Mouse (Mus musculus) ES-E14 (cell line): Measurements from ENCODE around the gene Iqgap3. TPM values are rescaled to one million over a fixed set of nuclear protein-coding genes. Genes with fewer than 3 reads are reported as not detected.

Experiments used
- DNase-seq: peaks from one replicate; pipeline ENCODE4 v3.0.0-alpha.2; 2013; ENCODE audit warnings: low read depth, low spot score
- H3K27ac ChIP-seq: 2 replicates; pipeline ENCODE4 v1.5.1; 2012; ENCODE audit warnings: low read depth, mild to moderate bottlenecking, low read length, moderate library complexity, mixed read lengths; ENCODE audit not compliant: poor library complexity, insufficient read depth, severe bottlenecking
- H3K36me3 ChIP-seq: 2 replicates; pipeline ENCODE4 v1.6.1; 2012; ENCODE audit warnings: mild to moderate bottlenecking, low read length, moderate library complexity, mixed read lengths; ENCODE audit not compliant: control insufficient read depth, poor library complexity, insufficient read depth, severe bottlenecking
- H3K4me1 ChIP-seq, 2 experiments: fragments of 150-350 bp in 1 of 2; sonication (generic) in 1 of 2; 2 replicates each; pipeline ENCODE4 v1.6.1; 2012; ENCODE audit warnings: low read length in 2 of 2, mild to moderate bottlenecking in 1 of 2, mixed read lengths in 1 of 2; ENCODE audit not compliant: control insufficient read depth in 2 of 2, insufficient read depth in 2 of 2, poor library complexity in 1 of 2
- H3K4me3 ChIP-seq, 2 experiments: fragments of 150-350 bp in 1 of 2; sonication (generic) in 1 of 2; 2 replicates each; pipeline ENCODE4 v1.5.1; 2012; ENCODE audit warnings: low read length in 2 of 2, low read depth in 1 of 2, mild to moderate bottlenecking in 1 of 2, mixed read lengths in 1 of 2; ENCODE audit not compliant: insufficient read depth in 1 of 2, poor library complexity in 1 of 2, severe bottlenecking in 1 of 2
- H3K9ac ChIP-seq: 2 replicates; pipeline ENCODE4 v1.6.1; 2012; ENCODE audit warnings: low read depth, mild to moderate bottlenecking, low read length, mixed read lengths; ENCODE audit not compliant: poor library complexity, insufficient read depth, severe bottlenecking
- H3K9me3 ChIP-seq: fragments of 150-350 bp; sonication (generic); 2 replicates; pipeline ENCODE4 v1.6.1; 2012; ENCODE audit warnings: low read depth, mild to moderate bottlenecking, low read length; ENCODE audit not compliant: control insufficient read depth, insufficient read depth
- CHD2 ChIP-seq: IDR thresholded peaks from 2 replicates; pipeline ENCODE4 v1.6.1; 2014; ENCODE audit warnings: mild to moderate bottlenecking, low read depth, low read length, inconsistent platforms
- HCFC1 ChIP-seq: IDR thresholded peaks from 2 replicates; pipeline ENCODE4 v1.6.1; 2012; ENCODE audit warnings: low read length, inconsistent platforms, borderline replicate concordance; ENCODE audit not compliant: insufficient read depth
- MAFK ChIP-seq: IDR thresholded peaks from 2 replicates; pipeline ENCODE4 v1.6.1; 2014; ENCODE audit warnings: mild to moderate bottlenecking, low read depth, low read length, inconsistent platforms; ENCODE audit not compliant: insufficient read depth
- ZC3H11A ChIP-seq: IDR thresholded peaks from 2 replicates; pipeline ENCODE4 v1.6.1; 2012; ENCODE audit warnings: low read depth, mild to moderate bottlenecking, inconsistent platforms, low read length, borderline replicate concordance
- ZNF384 ChIP-seq: IDR thresholded peaks from 2 replicates; pipeline ENCODE4 v1.6.1; 2012; ENCODE audit warnings: low read depth, low read length, inconsistent platforms
- in situ Hi-C, 2 experiments: fragments of 600-800 bp; cut with MboI; formaldehyde crosslinking; loops; one replicate each; pipeline ENCODE4 v1.15.1; 2025; ENCODE audit warnings: low sequenced_read_pairs in 2 of 2, inconsistent platforms in 1 of 2; ENCODE audit not compliant: unreplicated experiment in 2 of 2
- total RNA-seq: library from RNA; depleted of rRNA; stranded (reverse); fragments of 300-350 nt; gene quantifications from 2 replicates; pipeline ENCODE4 v1.2.3, GENCODE M21; 2012

Iqgap3 gene
- total RNA-seq, 1 experiment = 60.3 TPM

DNA sequence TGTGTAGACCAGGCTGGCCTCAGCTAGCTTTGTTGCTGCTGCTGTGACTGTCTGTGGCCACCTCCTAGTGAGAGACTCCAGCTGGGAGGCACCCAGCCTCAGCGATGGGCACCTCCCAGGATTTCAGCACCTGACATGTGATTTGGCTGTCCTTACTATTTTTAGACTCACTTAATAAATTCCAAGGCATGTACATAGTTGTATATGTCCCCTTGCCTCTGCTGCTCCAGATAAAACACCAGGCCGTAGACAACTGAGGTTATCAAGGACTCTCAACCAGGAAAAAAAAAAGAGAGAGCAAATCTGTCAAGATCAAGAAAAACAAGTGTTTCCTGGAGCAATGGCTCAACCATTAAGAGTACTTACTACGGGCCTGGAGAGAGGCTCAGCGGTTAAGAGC, 43.4 kb downstream of the Iqgap3 start:
- no peak overlapping the region; the same call in 1 of the 2 replicates for H3K27ac ChIP-seq
- DNase-seq = no peak

DNA sequence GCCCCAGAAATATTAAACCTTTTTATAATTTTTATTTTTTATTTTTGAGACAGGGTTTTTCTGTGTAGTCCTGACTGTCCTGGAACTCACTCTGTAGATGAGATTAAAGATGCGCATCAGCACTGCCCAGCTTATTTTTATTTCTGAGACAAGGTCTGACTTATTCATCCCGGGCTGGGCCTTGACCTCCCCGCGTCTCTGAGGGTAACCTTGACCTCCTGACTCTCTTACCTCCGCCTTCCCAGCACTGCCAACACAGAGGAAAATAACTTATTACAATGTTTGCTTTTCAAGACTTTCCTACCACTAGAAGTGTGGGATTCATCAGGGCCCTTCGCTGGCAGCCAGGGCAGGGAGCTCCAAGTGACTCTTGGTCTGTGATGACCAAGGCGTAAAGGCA, 44.4 kb downstream of the Iqgap3 start:
- TF ChIP-seq ZNF384 (no peak), MAFK (no peak)
- Histone ChIP-seq H3K9me3 (no peaks in the 10 kb centered on the region), H3K4me1 (peaks cover 0 to 3% of the 10 kb centered on the region in 2 experiments; a peak in 1 of 4 replicates), H3K36me3 (no peaks in the 10 kb centered on the region), H3K9ac (no peak overlapping the region), H3K4me3 (no peak overlapping the region), H3K27ac (no peak overlapping the region)
- in situ Hi-C loops = no loop called here
- DNase-seq = no peak

More for the DNA sequence above, 43.4 kb downstream of the Iqgap3 start:
- TF ChIP-seq ZC3H11A (no peak), HCFC1 (no peak), MAFK (no peak), CHD2 (no peak), ZNF384 (no peak)
- in situ Hi-C loops = no loop called here
- Histone ChIP-seq H3K4me1 (peaks cover 0 to 3% of the 10 kb centered on the region in 2 experiments; a peak in 1 of 4 replicates), H3K36me3 (peaks cover 3% of the 10 kb centered on the region), H3K4me3 (no peak overlapping the region), H3K9me3 (no peaks in the 10 kb centered on the region), H3K9ac (no peak overlapping the region)

DNA sequence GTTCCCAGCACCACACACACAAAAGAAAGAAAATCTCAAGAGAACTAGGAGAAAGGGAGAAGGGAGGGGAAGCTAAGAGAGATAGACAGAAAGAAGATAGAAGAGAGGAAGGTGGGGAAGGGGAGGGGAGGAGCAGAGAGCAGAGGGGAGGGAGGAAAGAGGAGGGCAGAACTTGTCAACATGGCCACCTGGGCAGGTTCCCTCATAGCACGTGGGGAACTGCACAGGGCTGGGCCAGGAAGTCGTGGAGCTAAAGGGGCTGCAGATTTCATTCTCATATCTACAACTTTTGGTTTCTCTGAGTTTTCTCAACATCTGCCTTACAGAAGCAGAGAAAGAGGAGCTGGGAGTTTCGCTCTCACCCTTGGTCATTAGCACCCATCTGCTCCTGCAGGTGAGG, 45.9 kb downstream of the Iqgap3 start:
- Histone ChIP-seq H3K4me3 (no peak overlapping the region), H3K27ac (no peak overlapping the region), H3K9me3 (no peaks in the 10 kb centered on the region), H3K9ac (no peak overlapping the region), H3K4me1 (peaks cover 0 to 3% of the 10 kb centered on the region in 2 experiments; a peak in 1 of 4 replicates), H3K36me3 (no peaks in the 10 kb centered on the region)
- in situ Hi-C loops = no loop called here
- TF ChIP-seq MAFK = no peak
- no peak for TF ChIP-seq ZNF384
- no peak for TF ChIP-seq ZC3H11A
- no peak for TF ChIP-seq CHD2
- no peak for TF ChIP-seq HCFC1
- DNase-seq = no peak

DNA sequence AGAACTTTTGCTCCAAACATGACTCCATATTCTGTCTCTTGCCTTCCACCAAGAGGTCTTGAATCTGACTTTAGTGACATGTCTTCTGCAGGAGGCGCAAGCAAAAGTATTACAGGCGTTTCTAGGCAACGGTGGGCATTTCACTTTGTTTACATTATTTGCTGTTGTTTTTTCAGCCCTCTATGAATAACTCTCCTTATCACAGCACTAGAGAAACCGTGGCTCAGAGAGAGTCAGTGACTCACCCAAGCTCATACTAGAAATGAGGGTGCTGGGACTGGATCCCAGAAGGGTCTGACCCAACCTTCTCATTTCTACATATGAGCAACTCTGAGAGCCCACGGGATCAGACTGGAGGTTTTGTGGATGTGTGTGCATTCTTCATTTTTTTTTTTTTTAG, 46.3 kb downstream of the Iqgap3 start:
- H3K4me3 ChIP-seq = no peak overlapping the region
- in situ Hi-C loops = no loop called here
- H3K27ac ChIP-seq = no peak overlapping the region
- H3K9ac ChIP-seq = no peak overlapping the region
- no peak for DNase-seq
- TF ChIP-seq HCFC1 (no peak), CHD2 (no peak), MAFK (no peak), ZNF384 (no peak), ZC3H11A (no peak)
- no peaks in the 10 kb centered on the region for H3K9me3 ChIP-seq
- no peaks in the 10 kb centered on the region for H3K36me3 ChIP-seq
- H3K4me1 ChIP-seq = peaks cover 0 to 3% of the 10 kb centered on the region in 2 experiments; a peak in 1 of 4 replicates

DNA sequence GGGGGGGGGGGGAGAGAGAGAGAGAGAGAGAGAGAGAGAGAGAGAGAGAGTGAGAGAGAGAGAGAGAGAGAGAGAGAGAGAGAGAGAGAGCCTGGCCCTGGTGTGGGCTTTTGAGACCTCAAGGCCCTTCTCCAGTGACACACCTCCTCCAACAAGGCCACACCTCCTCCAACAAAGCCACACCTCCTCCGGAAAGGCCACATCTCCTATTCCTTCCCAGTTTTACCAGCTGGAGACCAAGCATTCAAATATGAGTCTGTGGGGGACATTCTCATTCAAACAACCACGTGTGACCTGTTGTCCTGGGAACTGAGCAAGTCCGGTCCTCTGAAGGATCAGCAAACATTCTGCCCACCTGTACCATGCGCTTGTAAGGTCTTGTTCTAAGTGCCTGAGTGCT, 47.2 kb downstream of the Iqgap3 start:
- Histone ChIP-seq H3K36me3 (no peaks in the 10 kb centered on the region), H3K9me3 (no peaks in the 10 kb centered on the region), H3K4me3 (no peak overlapping the region), H3K27ac (no peak overlapping the region), H3K9ac (no peak overlapping the region), H3K4me1 (peaks cover 0 to 3% of the 10 kb centered on the region in 2 experiments; a peak in 1 of 4 replicates)
- no peak for TF ChIP-seq MAFK
- TF ChIP-seq ZC3H11A = no peak
- TF ChIP-seq CHD2 = no peak
- no peak for TF ChIP-seq ZNF384
- no peak for TF ChIP-seq HCFC1
- in situ Hi-C loops = no loop called here
- DNase-seq = no peak
